Mouse (Mus musculus): ENCODE results near the gene Lypd6. TPM values are rescaled to one million over a fixed set of nuclear protein-coding genes. Genes with fewer than 3 reads are reported as not detected.

Gene Lypd6
- polyA plus RNA-seq, 1 experiment from 2014 or later = 17.4 TPM

GRCm38 (mm10) chr2:50200541-50200940 is 134.3 kb downstream of the Lypd6 start:
- Histone ChIP-seq H3K9me3 (ENCODE audit: control insufficient read depth, low read length) (no peaks in the 10 kb centered on the region), H3K4me1 (ENCODE audit: control insufficient read depth, insufficient read depth, low read length) (no peaks in the 10 kb centered on the region), H3K4me2 (ENCODE audit: low read depth, low read length) (no peak overlapping the region), H3K27me3 (ENCODE audit: control insufficient read depth, insufficient read depth, low read length) (no peaks in the 10 kb centered on the region), H3K9ac (replicated peaks; ENCODE audit: low read depth, low read length) (no peak overlapping the region), H3K36me3 (ENCODE audit: control insufficient read depth, insufficient read depth, low read length) (no peaks in the 10 kb centered on the region), H3K4me3 (ENCODE audit: low read depth, low read length) (no peak overlapping the region), H3K27ac (ENCODE audit: low read depth, low read length) (no peak overlapping the region)
- no peak for ATAC-seq (ENCODE audit: low read depth)
- 64% methylated on average over 2 of the region's 2 CpGs for WGBS

DNA sequence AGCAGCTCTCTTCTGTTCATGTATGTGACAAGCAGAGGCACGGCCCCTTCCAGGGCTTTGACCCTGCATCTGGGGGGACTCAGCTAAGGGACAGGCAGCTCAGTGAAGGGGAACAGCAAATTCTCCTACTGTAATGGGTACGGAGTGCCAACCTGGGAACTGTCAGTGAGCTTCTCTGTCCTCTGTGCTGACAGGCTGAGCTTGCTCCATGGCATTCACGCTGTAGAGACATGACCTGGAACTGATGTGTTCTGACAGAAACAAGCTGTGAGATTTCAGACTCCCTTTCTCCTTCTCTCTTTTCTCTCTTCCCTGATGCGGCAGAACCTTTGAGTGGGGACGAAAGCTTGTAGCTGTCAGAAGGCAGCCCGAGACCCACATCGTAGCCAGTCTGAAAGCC is 154.3 kb downstream of the Lypd6 start:
- no peak overlapping the region for H3K9ac ChIP-seq (replicated peaks; ENCODE audit: low read depth, low read length)
- no peaks in the 10 kb centered on the region for H3K4me1 ChIP-seq (ENCODE audit: control insufficient read depth, insufficient read depth, low read length)
- no peaks in the 10 kb centered on the region for H3K36me3 ChIP-seq (ENCODE audit: control insufficient read depth, insufficient read depth, low read length)
- WGBS = 90% methylated on average over 7 of the region's 7 CpGs
- H3K4me3 ChIP-seq (ENCODE audit: low read depth, low read length) = no peak overlapping the region
- no peaks in the 10 kb centered on the region for H3K27me3 ChIP-seq (ENCODE audit: control insufficient read depth, insufficient read depth, low read length)
- no peak overlapping the region for H3K4me2 ChIP-seq (ENCODE audit: low read depth, low read length)
- ATAC-seq (ENCODE audit: low read depth) = no peak
- no peak overlapping the region for H3K27ac ChIP-seq (ENCODE audit: low read depth, low read length)
- no peaks in the 10 kb centered on the region for H3K9me3 ChIP-seq (ENCODE audit: control insufficient read depth, low read length)

DNA sequence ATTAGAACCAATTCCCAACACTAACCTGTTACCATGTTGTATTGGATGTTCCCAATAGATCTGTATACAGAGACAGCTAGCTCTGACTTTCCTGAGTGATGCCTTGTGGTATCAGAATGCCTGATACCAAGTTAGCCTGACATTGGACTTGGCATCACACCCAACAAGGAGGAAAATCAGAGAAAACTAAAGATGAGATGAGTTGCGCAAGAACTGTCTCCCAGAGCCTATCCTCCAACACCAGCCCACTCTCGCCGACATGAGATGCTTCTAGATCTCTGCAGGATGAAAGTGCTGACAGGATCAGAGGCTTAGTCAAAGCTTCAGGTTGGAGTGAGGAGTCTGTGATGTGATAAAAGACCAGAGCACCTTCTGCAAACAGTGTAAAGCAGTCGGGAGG is 158.8 kb downstream of the Lypd6 start:
- ATAC-seq (ENCODE audit: low read depth) = no peak
- Histone ChIP-seq H3K27ac (ENCODE audit: low read depth, low read length) (no peak overlapping the region), H3K4me2 (ENCODE audit: low read depth, low read length) (no peak overlapping the region), H3K4me1 (ENCODE audit: control insufficient read depth, insufficient read depth, low read length) (no peaks in the 10 kb centered on the region), H3K9me3 (ENCODE audit: control insufficient read depth, low read length) (no peaks in the 10 kb centered on the region), H3K9ac (replicated peaks; ENCODE audit: low read depth, low read length) (no peak overlapping the region), H3K36me3 (ENCODE audit: control insufficient read depth, insufficient read depth, low read length) (no peaks in the 10 kb centered on the region), H3K27me3 (ENCODE audit: control insufficient read depth, insufficient read depth, low read length) (no peaks in the 10 kb centered on the region), H3K4me3 (ENCODE audit: low read depth, low read length) (no peak overlapping the region)
- 91% methylated on average over 4 of the region's 4 CpGs for whole genome bisulfite sequencing

GRCm38 (mm10) chr2:50233491-50233890 is 167.3 kb downstream of the Lypd6 start:
- WGBS = 81% methylated on average over 8 of the region's 8 CpGs
- ATAC-seq (ENCODE audit: low read depth) = no peak
- H3K4me2 ChIP-seq (ENCODE audit: low read depth, low read length) = no peak overlapping the region
- no peaks in the 10 kb centered on the region for H3K36me3 ChIP-seq (ENCODE audit: control insufficient read depth, insufficient read depth, low read length)
- H3K9me3 ChIP-seq (ENCODE audit: control insufficient read depth, low read length) = no peaks in the 10 kb centered on the region
- H3K4me1 ChIP-seq (ENCODE audit: control insufficient read depth, insufficient read depth, low read length) = no peaks in the 10 kb centered on the region
- no peaks in the 10 kb centered on the region for H3K27me3 ChIP-seq (ENCODE audit: control insufficient read depth, insufficient read depth, low read length)
- no peak overlapping the region for H3K27ac ChIP-seq (ENCODE audit: low read depth, low read length)
- H3K9ac ChIP-seq (replicated peaks; ENCODE audit: low read depth, low read length) = no peak overlapping the region
- H3K4me3 ChIP-seq (ENCODE audit: low read depth, low read length) = no peak overlapping the region

Other genes with a start within 250 kb of the Lypd6 start
- 140 and 144 TPM in 2 replicates for gene Mmadhc, start 230.4 kb downstream of the Lypd6 start, polyA plus RNA-seq (2014; fragmentation: Nextera tagmentation; extraction: Ambion mirVana)